Mouse (Mus musculus) right cerebral cortex, postnatal 10 days (tissue): ENCODE results near the gene Gm44579.

ENCODE experiments used
- DNase-seq, 2 experiments: peaks; one replicate each; pipeline ENCODE4 v3.0.0; 2021; ENCODE audit warnings: low spot score in 2 of 2

The Gm44579 gene

GRCm38 (mm10) chr15:98167645-98168621, 52.8 kb downstream of the Gm44579 start:
- peak; percentile 96 to 97 for DNase-seq

- peak; percentile 50 to 63 for DNase-seq
Measured at GRCm38 (mm10) chr15:98166963-98167644, 53.7 kb downstream of the Gm44579 start, which contains the start of gene Ccdc184. TSS of gene Ccdc184 (plus strand) at chr15:98167158.

GRCm38 (mm10) chr15:98165525-98165924, 55.3 kb downstream of the Gm44579 start, which contains the start of gene Asb8:
TSS of gene Asb8 (minus strand) at chr15:98165625.
- no peak for DNase-seq

GRCm38 (mm10) chr15:98162561-98162960, 58.2 kb downstream of the Gm44579 start:
- no peak for DNase-seq

- DNase-seq, result no peak
Measured at GRCm38 (mm10) chr15:98161026-98161805, 59.6 kb downstream of the Gm44579 start.

- DNase-seq, result no peak
Measured at GRCm38 (mm10) chr15:98157253-98157652, 63.5 kb downstream of the Gm44579 start.

GRCm38 (mm10) chr15:98155944-98156343, 64.8 kb downstream of the Gm44579 start:
- DNase-seq, result no peak

GRCm38 (mm10) chr15:98155272-98155671, 65.5 kb downstream of the Gm44579 start:
- DNase-seq, result no peak

- no peak for DNase-seq
Measured at GRCm38 (mm10) chr15:98154631-98155030, 66.1 kb downstream of the Gm44579 start.

GRCm38 (mm10) chr15:98154146-98154545, 66.6 kb downstream of the Gm44579 start:
- DNase-seq, result no peak

GRCm38 (mm10) chr15:98153625-98154024, 67.2 kb downstream of the Gm44579 start:
- DNase-seq, result no peak

GRCm38 (mm10) chr15:98152916-98153315, 67.9 kb downstream of the Gm44579 start:
- DNase-seq, result no peak

GRCm38 (mm10) chr15:98149166-98149602, 71.6 kb downstream of the Gm44579 start:
- no peak for DNase-seq

- DNase-seq, result no peak
Measured at GRCm38 (mm10) chr15:98148356-98148755, 72.4 kb downstream of the Gm44579 start.

GRCm38 (mm10) chr15:98145559-98146181, 75.1 kb downstream of the Gm44579 start:
- DNase-seq, result peak; percentile 97

GRCm38 (mm10) chr15:98144861-98145507, 75.8 kb downstream of the Gm44579 start:
- no peak for DNase-seq

GRCm38 (mm10) chr15:98142515-98142914, 78.3 kb downstream of the Gm44579 start:
- no peak for DNase-seq

GRCm38 (mm10) chr15:98140809-98141208, 80.0 kb downstream of the Gm44579 start:
- DNase-seq, result no peak

- no peak for DNase-seq
Measured at GRCm38 (mm10) chr15:98139763-98140162, 81.0 kb downstream of the Gm44579 start.

- DNase-seq, result no peak
Measured at GRCm38 (mm10) chr15:98136871-98137270, 83.9 kb downstream of the Gm44579 start.
